Mouse (Mus musculus) hindbrain, embryonic 13.5 days (tissue): ENCODE measurements around the gene Hpdl. TPM values are rescaled to one million over a fixed set of nuclear protein-coding genes. Genes with fewer than 3 reads are reported as not detected.

ENCODE experiments used
- ATAC-seq: fragments of 200-750 bp; cut with Nextera tagmentation; 2 replicates; pipeline ENCODE4 v1.8.0; 2017; ENCODE audit warnings: moderate TSS enrichment; ENCODE audit not compliant: low FRiP score
- H3K27ac ChIP-seq: fragments of 300-500 bp; sonication (generic); 2 replicates; pipeline ENCODE4 v1.5.1; 2015; ENCODE audit warnings: inconsistent platforms, mild to moderate bottlenecking, moderate library complexity
- H3K27me3 ChIP-seq: fragments of 300-500 bp; sonication (generic); 2 replicates; pipeline ENCODE4 v1.6.1; 2015; ENCODE audit warnings: mild to moderate bottlenecking, inconsistent platforms
- H3K36me3 ChIP-seq: fragments of 300-500 bp; sonication (generic); 2 replicates; pipeline ENCODE4 v1.6.1; 2015; ENCODE audit warnings: mild to moderate bottlenecking, inconsistent platforms
- H3K4me1 ChIP-seq: fragments of 300-500 bp; sonication (generic); replicated peaks from 2 replicates; pipeline ENCODE4 v1.6.1; 2015; ENCODE audit warnings: inconsistent platforms
- H3K4me2 ChIP-seq: fragments of 300-500 bp; sonication (generic); 2 replicates; pipeline ENCODE4 v1.6.1; 2015; ENCODE audit warnings: inconsistent platforms, mild to moderate bottlenecking, moderate library complexity
- H3K4me3 ChIP-seq: fragments of 300-500 bp; sonication (generic); 2 replicates; pipeline ENCODE4 v1.5.1; 2015; ENCODE audit warnings: mild to moderate bottlenecking, inconsistent platforms
- H3K9ac ChIP-seq: fragments of 300-500 bp; sonication (generic); 2 replicates; pipeline ENCODE4 v1.6.1; 2015; ENCODE audit warnings: mild to moderate bottlenecking, inconsistent platforms
- H3K9me3 ChIP-seq: fragments of 300-500 bp; sonication (generic); 2 replicates; pipeline ENCODE4 v1.6.1; 2016; ENCODE audit warnings: inconsistent platforms
- WGBS: fragments of 180-500 bp; shearing (Covaris S2); methylation state at CpG from one replicate; pipeline ENCODE4 v1.1.7; 2015; 5-methylcytosine and 5-hydroxymethylcytosine counted together
- polyA plus RNA-seq: library from polyadenylated mRNA; unstranded; fragments of >200 nt; fragmentation: Nextera tagmentation; extraction: Ambion mirVana; gene quantifications from 2 replicates; pipeline ENCODE4 v1.2.1, GENCODE M21; 2015

Gene Hpdl
- polyA plus RNA-seq, 1 experiment from 2014 or later: 0.88 TPM

DNA sequence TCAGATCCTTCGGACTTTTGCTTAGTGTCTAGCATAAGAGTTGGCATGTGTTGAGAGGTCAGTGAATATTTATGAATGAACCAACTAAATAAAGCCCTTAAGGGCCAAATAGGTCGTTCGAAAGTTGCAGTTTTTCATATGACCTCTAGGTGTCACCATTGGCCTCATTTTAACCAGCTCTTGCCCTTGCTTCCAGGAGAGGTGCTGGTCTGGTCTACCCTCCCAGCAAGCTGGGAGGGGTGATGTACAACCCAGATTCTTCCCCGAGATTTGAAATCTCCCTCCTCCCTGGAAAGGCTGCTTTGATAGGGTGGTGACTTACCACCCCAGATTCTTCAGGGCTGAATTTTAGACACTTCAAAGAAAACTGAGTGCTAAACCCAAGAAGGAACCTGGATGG is 6.3 kb upstream of the Hpdl start:
- ATAC-seq: no peak

GRCm38 (mm10) chr4:116824541-116825004 is 3.1 kb upstream of the Hpdl start:
- H3K4me2 ChIP-seq: peak overlapping the region; percentile 73
- WGBS: 1% methylated on average over 29 of the region's 29 CpGs
- H3K27me3 ChIP-seq: peaks cover 26% of the 10 kb centered on the region
- ATAC-seq: peak; percentile 44
- no peaks in the 10 kb centered on the region for H3K9me3 ChIP-seq
- H3K4me3 ChIP-seq: peak overlapping the region; percentile 56
- peak overlapping the region; percentile 88 for H3K27ac ChIP-seq
- H3K9ac ChIP-seq: peak overlapping the region; percentile 85
- no peaks in the 10 kb centered on the region for H3K36me3 ChIP-seq
- H3K4me1 ChIP-seq: peaks cover 28% of the 10 kb centered on the region

More for the DNA sequence above, 6.3 kb upstream of the Hpdl start:
- Histone ChIP-seq H3K4me3 (no peak overlapping the region), H3K36me3 (no peaks in the 10 kb centered on the region), H3K9ac (no peak overlapping the region), H3K27ac (no peak overlapping the region), H3K27me3 (no peaks in the 10 kb centered on the region), H3K9me3 (no peaks in the 10 kb centered on the region), H3K4me2 (no peak overlapping the region), H3K4me1 (peaks cover 25% of the 10 kb centered on the region)
- WGBS: 2% methylated on average over 4 of the region's 4 CpGs

- 0% methylated on average over 51 of the region's 51 CpGs for WGBS
These were observed 409 bp downstream of the Hpdl start for GRCm38 (mm10) chr4:116820902-116821693.

GRCm38 (mm10) chr4:116819968-116820901 is 1.3 kb downstream of the Hpdl start:
- Histone ChIP-seq H3K4me3 (peak overlapping the region; percentile 46), H3K27ac (no peak overlapping the region), H3K36me3 (peaks cover 26% of the 10 kb centered on the region), H3K9me3 (no peaks in the 10 kb centered on the region), H3K9ac (peak overlapping the region; percentile 71), H3K27me3 (peaks cover 34% of the 10 kb centered on the region), H3K4me2 (peak overlapping the region; percentile 85), H3K4me1 (peaks cover 22% of the 10 kb centered on the region)
- WGBS: 21% methylated on average over 32 of the region's 32 CpGs
- ATAC-seq: no peak

More at GRCm38 (mm10) chr4:116820902-116821693, 409 bp downstream of the Hpdl start:
- H3K9ac ChIP-seq: peak overlapping the region; percentile 71
- H3K9me3 ChIP-seq: no peaks in the 10 kb centered on the region
- H3K36me3 ChIP-seq: peaks cover 20% of the 10 kb centered on the region; the same call in 1 of the 2 replicates
- peaks cover 34% of the 10 kb centered on the region for H3K27me3 ChIP-seq
- H3K4me1 ChIP-seq: peaks cover 27% of the 10 kb centered on the region
- peak overlapping the region; percentile 85 for H3K4me2 ChIP-seq
- H3K27ac ChIP-seq: no peak overlapping the region
- peak overlapping the region; percentile 46 for H3K4me3 ChIP-seq
- peak; percentile 75 for ATAC-seq

DNA sequence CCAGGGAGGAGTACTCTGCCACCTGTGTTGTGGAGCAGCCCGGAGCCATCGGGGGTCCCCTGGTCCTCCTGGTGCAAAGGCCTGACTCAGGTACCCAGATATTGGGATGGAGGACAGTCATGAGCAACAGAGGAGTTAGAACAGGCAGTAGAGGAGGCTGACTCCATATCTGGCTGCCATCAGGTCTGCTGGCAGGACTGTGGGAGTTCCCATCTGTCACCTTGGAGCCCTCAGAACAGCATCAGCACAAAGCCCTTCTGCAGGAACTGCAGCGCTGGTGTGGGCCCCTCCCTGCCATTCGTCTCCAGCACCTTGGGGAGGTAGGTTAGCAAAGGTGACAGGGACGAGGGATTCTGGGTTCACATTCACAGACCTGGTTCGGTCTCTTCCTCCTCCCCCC is 4.0 kb downstream of the Hpdl start:
- Histone ChIP-seq H3K36me3 (peaks cover 28% of the 10 kb centered on the region), H3K4me1 (peaks cover 12% of the 10 kb centered on the region), H3K27me3 (peaks cover 34% of the 10 kb centered on the region), H3K27ac (no peak overlapping the region), H3K9ac (peak overlapping the region; percentile 19; the same call in 1 of the 2 replicates), H3K4me2 (no peak overlapping the region), H3K4me3 (no peak overlapping the region), H3K9me3 (no peaks in the 10 kb centered on the region)
- WGBS: 93% methylated on average over 6 of the region's 6 CpGs
- ATAC-seq: no peak

- no peak overlapping the region for H3K9ac ChIP-seq
- no peaks in the 10 kb centered on the region for H3K4me1 ChIP-seq
- no peak overlapping the region for H3K27ac ChIP-seq
- no peak for ATAC-seq
- no peaks in the 10 kb centered on the region for H3K9me3 ChIP-seq
- peaks cover 28% of the 10 kb centered on the region for H3K36me3 ChIP-seq
- no peak overlapping the region for H3K4me3 ChIP-seq
- H3K4me2 ChIP-seq: no peak overlapping the region
- 91% methylated on average over 5 of the region's 5 CpGs for WGBS
- peaks cover 15% of the 10 kb centered on the region for H3K27me3 ChIP-seq
These were observed 6.2 kb downstream of the Hpdl start for GRCm38 (mm10) chr4:116815276-116815675.

DNA sequence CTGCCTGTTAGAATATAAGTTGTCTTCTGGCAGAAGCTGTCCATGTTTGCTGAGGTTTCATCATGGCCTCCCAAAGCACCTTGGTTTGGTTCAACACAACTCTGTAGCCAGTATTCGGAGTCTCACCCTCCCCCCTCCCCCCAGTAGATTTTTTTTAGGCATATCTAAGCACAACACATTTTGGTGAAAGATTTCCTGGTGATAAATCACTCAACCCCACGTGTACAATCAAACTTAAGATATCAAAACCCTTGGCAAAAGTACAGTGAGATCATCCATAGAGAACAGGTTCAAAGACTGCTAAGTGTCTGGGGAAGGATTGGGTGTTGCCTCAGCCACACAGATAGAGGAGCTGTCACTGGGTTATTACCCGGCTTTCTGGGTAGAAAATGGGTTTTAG is 10.5 kb downstream of the Hpdl start:
- H3K36me3 ChIP-seq: peaks cover 8% of the 10 kb centered on the region
- no peak overlapping the region for H3K4me2 ChIP-seq
- H3K9ac ChIP-seq: no peak overlapping the region
- H3K9me3 ChIP-seq: no peaks in the 10 kb centered on the region
- ATAC-seq: no peak
- H3K27me3 ChIP-seq: no peaks in the 10 kb centered on the region
- whole genome bisulfite sequencing: 90% methylated on average over 3 of the region's 3 CpGs
- no peak overlapping the region for H3K27ac ChIP-seq
- peaks cover 15% of the 10 kb centered on the region for H3K4me1 ChIP-seq
- H3K4me3 ChIP-seq: no peak overlapping the region

DNA sequence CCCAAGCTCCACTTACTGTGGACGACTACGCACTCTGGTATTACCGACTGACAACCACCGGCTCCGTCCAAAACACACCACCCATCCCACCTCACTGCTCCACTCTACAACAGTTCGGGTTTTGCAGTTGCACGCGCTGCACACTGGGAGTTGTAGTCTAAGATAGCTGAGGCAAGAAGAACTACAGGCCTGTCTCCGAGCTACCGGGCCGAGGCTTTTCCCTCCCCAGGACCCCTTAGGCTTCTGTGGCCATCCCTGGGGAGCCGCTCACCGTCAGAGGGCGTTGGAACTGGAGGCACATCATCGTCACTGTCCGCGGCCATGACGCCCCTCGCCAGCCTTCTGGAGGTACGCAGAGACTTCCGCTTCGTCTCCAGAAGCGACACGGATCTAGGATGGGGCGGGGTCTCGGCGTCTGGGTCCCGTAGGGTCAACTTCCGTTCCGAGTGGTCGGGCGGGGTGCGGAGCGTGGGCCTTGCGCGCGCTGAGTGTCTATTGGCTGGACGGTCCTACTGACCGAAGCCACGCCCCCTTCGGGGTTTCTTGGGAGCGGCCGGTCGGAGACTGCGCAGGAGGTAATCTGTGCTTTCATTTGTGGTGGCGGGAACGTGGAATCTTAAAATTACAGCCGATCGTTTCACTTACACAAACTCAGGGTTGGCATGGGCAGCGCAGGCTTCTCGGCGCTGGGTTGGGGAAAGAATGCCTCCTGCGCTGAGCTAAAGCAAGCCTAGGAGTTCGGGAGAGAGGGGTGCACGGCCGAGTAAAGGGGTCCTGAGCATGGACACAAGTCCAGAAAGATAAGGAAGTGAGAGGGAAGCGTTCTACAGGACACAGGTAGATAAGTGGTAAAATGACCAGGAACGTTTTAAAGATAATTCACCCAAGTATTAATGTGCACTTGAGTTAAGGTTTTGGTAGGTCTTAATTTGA is 14.0 kb downstream of the Hpdl start, which contains the start of the genes Toe1 and Mutyh:
Gene Toe1, minus strand, starts transcription at position 444 of the 933 bp plus-strand sequence.
Gene Mutyh, plus strand, starts transcription at position 527 of the 933 bp plus-strand sequence.
- ATAC-seq: peak; percentile 98
- H3K9me3 ChIP-seq: no peaks in the 10 kb centered on the region
- H3K9ac ChIP-seq: peak within 1 kb of the TSS; percentile 77

DNA sequence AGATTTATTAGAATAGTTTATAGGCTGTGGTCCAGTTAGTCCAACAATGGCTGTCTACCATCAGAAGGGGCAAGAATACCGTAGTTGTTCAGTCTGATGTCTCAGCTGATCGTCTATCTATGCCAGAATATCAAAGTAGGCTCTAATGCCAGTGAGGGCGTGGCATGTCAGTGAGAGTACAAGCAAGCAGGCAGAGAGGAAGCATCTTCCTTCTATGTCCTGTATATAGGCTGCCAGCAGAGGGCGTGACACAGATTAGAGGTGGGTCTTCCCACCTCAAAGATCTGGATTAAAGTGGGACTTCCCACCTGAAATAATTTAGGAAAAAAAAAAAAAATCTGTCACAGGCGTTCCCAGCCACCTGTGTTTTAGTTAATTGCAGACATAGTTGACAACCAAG is 21.6 kb downstream of the Hpdl start:
- Histone ChIP-seq H3K9me3 (no peaks in the 10 kb centered on the region), H3K36me3 (peaks cover 40% of the 10 kb centered on the region), H3K27ac (no peak overlapping the region), H3K9ac (no peak overlapping the region), H3K4me2 (no peak overlapping the region), H3K4me3 (no peak overlapping the region), H3K4me1 (no peaks in the 10 kb centered on the region), H3K27me3 (no peaks in the 10 kb centered on the region)
- 40% methylated on average over 5 of the region's 5 CpGs for WGBS
- ATAC-seq: no peak

More for the DNA sequence above, 14.0 kb downstream of the Hpdl start, which contains the start of the genes Toe1 and Mutyh:
- H3K27me3 ChIP-seq: no peaks in the 10 kb centered on the region
- H3K4me3 ChIP-seq: peak within 1 kb of the TSS; percentile 74
- peaks cover 17% of the 10 kb centered on the region for H3K4me1 ChIP-seq
- peak within 1 kb of the TSS; percentile 69 for H3K4me2 ChIP-seq
- peak within 1 kb of the TSS; percentile 95 for H3K27ac ChIP-seq
- under 1% methylated on average over 58 of the region's 58 CpGs for WGBS
- H3K36me3 ChIP-seq: peaks cover 31% of the 10 kb centered on the region

GRCm38 (mm10) chr4:116796442-116797110 is 24.9 kb downstream of the Hpdl start:
- H3K4me1 ChIP-seq: no peaks in the 10 kb centered on the region
- no peak overlapping the region for H3K9ac ChIP-seq
- no peaks in the 10 kb centered on the region for H3K27me3 ChIP-seq
- no peak overlapping the region for H3K27ac ChIP-seq
- H3K36me3 ChIP-seq: peaks cover 6% of the 10 kb centered on the region
- H3K9me3 ChIP-seq: no peaks in the 10 kb centered on the region
- H3K4me2 ChIP-seq: no peak overlapping the region
- H3K4me3 ChIP-seq: no peak overlapping the region
- ATAC-seq: no peak
- 83% methylated on average over 1 of the region's 1 CpGs for WGBS

GRCm38 (mm10) chr4:116794273-116794672 is 27.2 kb downstream of the Hpdl start:
- no peak for ATAC-seq
- WGBS: 77% methylated on average over 2 of the region's 2 CpGs
- H3K4me1 ChIP-seq: no peaks in the 10 kb centered on the region
- no peak overlapping the region for H3K4me2 ChIP-seq
- no peak overlapping the region for H3K9ac ChIP-seq
- no peak overlapping the region for H3K4me3 ChIP-seq
- H3K9me3 ChIP-seq: no peaks in the 10 kb centered on the region
- no peaks in the 10 kb centered on the region for H3K27me3 ChIP-seq
- H3K36me3 ChIP-seq: no peaks in the 10 kb centered on the region
- H3K27ac ChIP-seq: no peak overlapping the region
